Mouse (Mus musculus) natural killer cell, adult 2 months (primary cell): ENCODE measurements around the gene Iqgap2.
A peak's percentile ranks its signal among the peaks of the same experiment; 100 is the strongest.

Source experiments
- DNase-seq, 2 experiments: peaks; one replicate each; pipeline ENCODE4 v3.0.0; 2022; ENCODE audit warnings: low spot score in 2 of 2

The Iqgap2 gene

DNA sequence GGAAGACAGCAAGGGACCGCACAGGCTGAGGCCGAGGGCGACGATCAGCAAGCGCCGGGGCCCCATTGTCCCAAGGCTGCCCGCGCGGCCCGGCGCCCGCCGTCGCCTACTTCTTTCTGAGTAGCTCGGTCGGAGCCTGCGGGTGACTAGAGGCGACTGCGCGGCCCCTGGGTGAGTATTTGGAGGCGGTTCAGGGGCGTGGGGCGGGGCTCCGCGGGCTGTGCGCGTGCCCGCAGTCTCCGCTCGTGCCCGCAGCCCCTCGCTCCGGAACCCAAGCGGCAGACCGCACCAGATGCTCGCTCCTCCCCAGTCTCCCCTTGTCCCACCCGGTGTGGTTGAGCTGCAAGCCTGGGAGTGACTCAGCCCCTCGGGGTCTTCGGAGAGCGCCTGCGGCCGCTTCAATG, 273.4 kb downstream of the Iqgap2 start, which contains the start of gene F2r:
TSS of gene F2r (minus strand) at position 179 of the 404 bp plus-strand sequence.
- DNase-seq, result peak; percentile 82 to 84

DNA sequence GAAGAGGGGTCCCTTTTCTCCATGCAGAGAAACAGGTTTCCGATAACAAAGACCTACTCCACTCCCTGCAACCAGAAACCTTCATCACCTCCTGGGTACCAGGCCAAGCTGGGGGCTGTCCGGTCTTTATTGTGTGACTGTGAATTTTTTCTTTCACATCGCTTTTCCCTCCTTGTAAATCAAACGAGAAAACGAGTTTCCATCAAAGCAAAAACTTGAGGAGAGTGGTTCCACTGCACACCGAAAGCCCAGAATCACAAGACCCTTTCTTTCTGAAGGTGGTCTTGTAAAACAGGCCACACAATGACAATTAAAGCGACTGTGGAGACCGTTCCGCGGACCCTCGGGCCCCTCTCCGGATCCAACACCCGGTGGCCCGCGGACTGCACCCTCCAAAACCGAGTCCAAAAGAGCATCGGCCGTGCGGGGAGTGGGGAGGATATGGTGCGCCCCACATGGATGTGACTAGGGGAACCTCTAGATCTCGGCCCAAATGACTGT, 274.0 kb downstream of the Iqgap2 start:
- no peak for DNase-seq

DNA sequence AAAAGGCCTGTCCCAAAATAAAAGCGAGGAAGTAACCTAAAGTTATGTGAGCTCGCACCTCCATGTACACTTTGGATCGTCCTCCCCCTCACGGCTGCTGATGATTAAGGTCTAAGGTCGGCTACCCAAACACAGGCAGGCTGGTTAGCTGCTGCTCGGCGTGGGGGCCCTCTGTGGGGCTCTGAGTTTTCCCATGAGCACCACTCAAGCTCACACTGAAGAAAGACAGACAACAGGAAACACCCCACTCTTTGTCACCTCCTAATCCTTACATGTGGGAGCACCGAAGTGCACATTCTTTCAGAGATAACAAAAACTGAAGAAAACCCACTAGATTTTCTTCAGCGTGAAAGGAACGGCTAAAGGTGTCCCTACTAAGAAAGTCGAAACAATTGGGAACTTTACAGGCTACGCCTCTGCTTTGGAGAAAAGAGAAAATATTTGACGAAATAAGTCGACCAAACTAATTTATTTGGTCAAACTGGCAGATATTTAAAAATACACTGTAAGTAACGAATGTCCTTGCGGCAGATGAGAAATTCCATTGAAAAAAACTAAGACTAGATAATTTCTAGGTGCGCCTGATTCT, 274.5 kb downstream of the Iqgap2 start:
- peak in 1 of 2 experiments; percentile 28 for DNase-seq

DNA sequence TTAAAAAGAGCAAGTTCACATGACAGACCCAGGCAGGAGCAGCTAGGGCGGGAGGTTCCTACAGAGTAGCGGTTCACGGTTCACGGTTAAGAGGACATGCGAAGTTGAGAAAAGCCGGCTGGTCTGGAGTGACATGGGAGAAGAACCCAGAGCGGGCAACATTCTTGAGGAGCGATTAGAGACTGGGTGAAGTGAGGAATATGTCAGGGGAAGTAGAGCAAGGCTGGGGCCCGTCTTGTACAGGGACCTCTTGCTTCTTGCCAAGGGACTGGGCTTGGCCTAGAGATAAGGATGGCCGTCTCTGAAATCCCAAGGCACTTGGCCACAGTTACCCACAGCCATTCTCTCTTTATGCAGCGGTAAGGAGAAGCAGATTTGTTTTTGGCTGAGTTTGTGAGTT, 275.2 kb downstream of the Iqgap2 start:
- DNase-seq, result no peak

DNA sequence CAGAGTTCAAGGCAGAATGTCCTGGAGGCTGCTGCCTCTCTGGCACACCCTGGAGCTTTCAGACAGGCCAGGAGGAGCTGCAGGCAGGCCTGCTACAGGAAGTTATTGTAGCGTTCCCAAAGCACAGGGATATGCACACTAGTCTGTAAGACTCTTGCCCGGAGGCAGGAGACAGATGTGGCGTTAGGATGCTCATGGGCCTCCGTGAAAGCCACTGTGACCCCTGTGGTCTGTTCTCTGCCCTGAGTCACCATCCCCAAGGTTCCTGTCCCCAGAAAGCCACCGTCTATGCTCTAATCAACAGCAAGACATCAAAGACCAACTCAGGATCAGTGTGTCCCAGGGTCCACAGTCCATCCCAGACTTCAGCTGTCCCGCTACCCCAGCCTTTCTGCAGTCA, 277.0 kb downstream of the Iqgap2 start:
- peak in 1 of 2 experiments; percentile 8 for DNase-seq

DNA sequence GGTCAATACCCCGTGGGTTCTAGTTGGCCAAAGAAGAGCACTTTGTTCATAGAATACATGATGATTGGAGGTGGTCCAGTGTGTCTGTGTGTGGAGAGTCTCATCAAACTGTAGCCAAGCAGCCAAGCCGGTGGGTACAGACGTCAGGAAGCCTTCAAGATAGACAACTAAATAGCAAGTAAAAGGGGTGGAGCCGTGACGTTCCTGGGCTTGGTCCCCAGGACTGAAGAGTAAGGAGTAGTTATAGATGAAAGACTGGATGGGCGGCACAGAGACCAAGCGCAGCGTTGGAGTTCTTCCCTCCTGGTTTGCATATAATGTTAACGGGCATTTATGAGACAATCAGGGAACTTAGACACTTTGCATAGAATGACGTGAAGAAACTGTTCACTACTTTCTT, 279.5 kb downstream of the Iqgap2 start:
- DNase-seq, result no peak

DNA sequence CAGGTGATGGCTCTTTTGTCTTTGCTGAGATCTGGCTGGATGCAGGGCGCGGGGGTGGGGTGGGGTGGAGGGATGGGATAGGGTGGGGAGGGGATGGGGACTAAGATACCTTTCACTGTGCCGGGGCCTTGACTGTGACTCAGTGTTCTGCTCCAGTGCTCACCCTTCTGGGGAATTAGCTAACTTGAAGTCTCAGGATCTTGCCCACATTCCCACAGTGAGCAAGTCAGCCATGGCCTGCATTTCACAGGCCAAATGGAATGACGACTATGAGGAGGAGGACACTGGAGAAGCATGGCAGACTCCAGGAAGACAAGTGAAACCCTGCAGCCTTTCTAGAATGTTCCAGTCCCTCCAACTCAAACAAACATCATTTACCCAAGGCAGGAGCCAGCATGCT, 280.0 kb downstream of the Iqgap2 start:
- no peak for DNase-seq

DNA sequence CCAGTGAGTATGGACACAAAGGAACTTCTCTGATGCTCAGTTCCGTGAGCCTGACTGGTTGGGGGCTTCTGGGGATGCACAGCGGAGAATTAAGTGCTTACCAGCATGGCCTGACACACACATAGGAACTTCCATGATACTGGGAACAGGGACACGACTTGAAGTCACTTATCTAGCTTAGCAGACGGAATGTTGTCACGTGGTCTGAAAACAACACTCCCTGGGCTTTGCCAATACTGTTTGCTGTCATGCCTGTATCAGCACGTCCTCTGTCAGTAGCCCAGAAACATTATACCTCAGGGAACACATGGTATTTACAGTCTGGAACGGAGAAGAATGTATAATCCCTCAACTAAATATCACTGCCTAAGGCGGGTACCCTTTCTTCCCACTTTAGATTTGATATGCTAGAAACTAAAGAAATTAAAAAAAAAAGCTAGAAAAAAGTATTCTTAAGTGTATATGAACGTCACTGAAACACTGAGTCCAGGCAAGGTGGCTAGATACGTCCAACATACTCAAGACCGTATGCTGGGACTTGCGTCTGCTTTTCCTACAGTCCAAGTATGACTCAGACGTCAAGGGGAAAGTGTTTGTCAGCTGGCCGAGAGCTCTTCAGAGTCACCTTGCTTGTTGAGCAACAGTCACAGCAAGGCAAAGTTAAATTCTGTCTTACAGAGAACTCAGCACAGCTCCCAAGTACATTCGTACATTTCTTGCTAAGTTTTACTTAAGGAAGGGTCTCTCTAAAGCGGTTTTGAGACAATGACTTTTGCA, 280.7 kb downstream of the Iqgap2 start:
- no peak for DNase-seq

DNA sequence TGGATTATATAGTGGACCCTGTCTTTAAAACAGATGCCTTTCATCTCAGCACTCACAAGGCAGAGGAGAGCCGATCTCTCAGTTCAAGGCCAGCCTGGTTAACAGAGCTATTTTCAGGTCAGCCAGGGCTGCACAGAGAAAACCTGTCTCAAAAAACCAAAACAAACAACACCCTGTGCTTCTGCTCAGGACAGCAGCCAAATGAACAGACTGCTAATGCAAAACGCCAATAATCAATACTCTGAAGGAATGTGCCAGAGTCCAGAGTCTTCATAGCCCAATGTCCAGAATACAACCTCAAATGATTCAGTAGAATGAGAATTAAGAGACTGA, 282.7 kb downstream of the Iqgap2 start:
- DNase-seq, result no peak

DNA sequence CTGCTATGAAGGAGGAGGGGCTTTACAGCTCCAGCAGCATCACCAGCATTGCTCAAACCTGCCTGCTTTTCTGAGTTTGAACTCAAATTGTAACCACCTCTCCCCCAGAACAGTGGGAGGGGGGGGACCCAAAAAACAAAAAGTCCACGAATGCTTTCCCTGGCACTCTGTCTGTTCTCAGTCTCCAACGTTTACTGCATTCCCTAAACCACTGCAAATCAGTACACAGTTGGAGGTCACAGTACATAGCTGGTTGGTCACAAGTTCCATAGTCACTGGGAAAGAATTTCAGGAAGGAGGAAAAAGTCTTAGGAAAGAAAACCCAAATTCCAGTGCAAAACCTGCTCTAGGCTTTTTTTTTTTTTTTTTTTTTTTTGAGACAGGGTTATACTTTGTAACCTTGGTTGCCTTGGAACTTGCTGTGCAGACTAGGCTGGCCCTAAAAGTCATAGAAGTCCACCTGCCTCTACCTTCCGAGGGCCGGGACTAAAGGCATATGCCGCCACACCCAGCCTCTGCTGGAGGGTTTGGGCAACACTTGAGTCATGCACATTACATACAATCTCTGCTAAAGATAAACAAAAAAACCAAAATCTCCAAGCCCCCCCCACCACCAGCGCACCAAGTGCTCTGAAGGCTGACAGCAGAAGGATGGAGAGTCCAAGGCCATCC, 283.2 kb downstream of the Iqgap2 start:
- DNase-seq, result no peak

DNA sequence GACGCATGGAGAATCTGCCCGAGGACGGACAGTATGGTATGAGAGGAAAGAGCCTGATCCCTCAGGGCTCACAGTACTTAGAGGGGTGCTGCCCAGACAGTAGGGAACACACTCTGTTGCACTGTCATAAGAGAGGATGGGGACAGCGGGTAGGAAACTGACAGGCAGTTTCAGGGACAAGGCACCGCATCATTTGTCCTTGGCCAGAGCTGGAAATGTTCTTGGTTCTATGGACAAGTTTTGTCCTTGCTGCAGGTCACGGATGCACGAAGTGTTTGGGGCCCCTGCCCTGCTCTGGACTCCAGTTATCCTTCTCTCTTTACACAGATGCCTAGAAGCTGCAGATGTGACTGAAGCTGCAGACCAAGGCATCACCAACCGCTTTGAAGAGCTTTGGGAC, 284.7 kb downstream of the Iqgap2 start:
- DNase-seq, result no peak

DNA sequence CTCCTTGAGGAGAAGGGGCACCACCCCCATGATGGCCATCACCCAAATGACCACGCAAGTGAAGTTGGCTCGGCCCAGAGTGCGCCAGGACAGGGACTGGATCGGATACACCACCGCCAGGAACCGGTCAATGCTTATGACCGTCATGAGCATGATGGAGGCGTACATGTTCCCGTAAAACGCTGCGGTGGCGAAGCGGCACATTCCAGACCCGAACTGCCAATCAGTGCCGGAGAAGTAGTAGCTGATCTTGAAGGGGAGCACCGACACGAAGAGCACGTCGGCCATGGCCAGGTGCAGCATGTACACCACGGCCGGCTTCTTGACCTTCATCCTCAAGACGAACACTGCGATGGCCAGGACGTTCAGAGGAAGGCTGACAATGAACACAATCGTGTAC, 287.4 kb downstream of the Iqgap2 start:
- no peak for DNase-seq

DNA sequence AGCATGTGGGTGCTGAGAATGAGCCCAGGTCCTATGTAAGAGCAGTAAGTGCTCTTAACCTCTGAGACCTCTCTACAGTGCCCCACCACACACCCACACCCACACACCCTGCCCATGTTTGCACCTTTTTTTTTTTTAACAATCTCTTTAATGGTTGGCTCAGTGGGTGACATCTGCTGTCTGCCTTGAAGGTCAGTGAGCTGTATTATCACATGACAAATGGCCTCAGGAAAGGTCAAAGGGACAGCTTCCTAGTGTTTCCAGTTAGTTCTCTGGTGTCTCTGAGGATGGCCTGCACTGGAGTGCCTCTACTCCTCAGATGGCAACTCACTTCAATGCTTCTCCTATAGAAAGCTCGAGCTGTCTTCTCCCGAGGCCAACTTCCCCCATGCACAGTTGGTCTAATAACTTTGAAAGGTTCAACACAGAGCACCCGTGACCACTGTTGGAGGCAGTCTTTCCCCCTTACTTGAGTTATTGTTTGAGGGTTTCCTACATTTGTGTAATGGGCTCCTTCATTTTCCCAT, 291.8 kb downstream of the Iqgap2 start:
- no peak for DNase-seq

DNA sequence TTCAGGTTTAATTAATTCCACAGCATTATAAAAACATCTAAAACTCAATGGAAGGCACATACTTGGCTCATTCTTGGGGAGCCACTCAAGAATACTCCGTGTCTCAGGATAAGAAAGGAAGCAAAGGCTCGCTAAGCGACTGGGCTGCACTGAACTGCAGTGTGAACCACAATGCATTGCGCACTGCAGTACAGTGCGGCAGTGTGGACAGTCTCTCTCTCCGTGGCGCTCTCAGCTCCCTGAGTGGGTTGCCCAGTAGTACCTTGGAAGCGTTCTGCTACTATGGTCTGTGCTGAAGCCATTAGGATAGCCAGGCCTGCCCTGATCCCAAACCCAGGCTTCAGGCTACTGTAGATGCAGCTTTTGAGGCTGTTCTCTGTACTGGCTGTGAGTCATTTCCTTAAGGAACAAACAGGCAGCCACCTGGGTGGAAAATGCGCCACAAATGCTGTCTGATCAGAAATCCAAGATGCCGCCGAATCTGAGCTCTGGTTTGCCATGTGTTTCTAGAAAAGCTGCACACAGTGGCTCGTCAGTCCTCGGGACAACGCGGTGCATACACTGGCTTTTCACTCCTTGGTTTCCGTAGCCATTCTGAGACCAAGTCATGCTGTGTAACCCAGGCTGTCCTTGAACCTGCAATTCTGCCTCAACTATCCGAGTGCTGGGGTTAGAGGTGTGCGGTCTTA, 293.3 kb downstream of the Iqgap2 start:
- no peak for DNase-seq

DNA sequence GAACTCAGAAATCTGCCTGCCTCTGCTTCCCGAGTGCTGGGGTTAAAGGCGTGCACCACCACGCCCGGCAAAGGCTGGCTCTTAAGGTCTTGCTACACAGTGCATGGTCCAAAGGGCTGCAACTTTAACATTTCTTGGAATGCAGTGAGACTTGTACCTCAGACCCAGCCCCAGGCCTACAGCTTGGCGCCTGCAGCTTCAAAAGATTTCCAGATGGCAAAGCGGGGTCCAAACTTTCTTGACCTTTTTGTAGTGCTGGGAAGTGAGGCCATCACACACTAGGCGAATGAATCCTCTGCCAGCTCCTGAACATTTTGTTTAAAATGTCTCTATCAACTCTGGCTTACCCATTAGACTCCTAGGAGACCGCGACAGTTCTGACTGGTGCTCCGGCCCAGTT, 294.1 kb downstream of the Iqgap2 start:
- DNase-seq, result no peak

DNA sequence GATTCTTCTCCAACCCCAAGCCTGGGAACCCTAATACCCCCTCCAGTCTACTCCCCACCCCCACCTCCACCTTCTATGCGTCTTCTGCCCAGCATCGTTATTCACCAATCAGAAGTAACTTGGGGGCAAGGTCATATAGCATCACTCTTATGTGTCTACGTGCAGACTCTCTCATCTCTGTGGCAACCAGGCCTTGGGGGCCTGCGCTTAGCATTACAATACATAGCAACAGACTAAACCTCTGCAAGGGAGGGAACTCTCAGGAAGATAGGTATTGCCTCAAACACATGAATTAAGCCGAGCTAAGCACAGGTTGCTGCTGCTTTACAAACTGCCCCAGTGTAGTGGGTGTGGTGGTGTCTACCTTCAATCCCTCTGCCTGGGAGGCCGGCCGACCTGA, 295.0 kb downstream of the Iqgap2 start:
- DNase-seq, result no peak

DNA sequence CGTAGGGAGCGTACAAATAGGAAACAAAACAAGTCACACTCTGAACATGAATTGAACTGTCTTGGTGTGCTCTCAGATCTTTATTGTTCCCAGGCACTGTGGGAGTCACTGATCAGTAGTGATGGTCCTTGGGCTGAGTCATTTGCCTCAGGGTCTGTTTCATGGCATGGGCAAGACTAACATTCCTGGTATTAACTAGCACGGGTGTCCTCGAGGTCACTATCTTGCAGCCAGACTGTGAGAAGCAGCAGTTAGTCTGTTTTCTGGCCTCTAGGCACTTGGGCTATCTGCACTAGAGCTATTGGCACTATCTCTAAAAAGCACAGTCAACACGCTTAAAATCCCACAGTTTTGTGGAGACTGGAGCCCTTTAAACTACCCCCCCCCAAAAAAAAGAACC, 295.8 kb downstream of the Iqgap2 start:
- DNase-seq, result no peak

DNA sequence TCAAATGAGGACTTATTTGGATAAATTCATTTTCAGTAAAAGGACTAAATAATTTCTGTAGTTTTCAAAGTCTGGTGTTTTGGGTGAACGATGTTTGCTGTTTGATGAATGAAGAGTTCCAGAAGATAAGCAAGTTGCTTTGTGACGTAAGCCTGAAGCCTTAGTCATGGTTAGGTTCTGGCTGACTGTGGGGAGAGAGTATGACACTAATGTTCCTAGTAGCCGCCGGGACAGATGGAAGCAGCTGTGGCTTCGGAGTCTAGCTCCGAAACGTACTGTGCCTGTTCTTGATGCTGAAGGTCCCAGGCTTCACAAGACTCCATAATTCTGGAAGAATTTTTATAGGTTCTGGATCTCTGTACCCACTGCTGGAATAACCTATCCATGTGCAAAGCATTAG, 296.3 kb downstream of the Iqgap2 start:
- DNase-seq, result no peak

DNA sequence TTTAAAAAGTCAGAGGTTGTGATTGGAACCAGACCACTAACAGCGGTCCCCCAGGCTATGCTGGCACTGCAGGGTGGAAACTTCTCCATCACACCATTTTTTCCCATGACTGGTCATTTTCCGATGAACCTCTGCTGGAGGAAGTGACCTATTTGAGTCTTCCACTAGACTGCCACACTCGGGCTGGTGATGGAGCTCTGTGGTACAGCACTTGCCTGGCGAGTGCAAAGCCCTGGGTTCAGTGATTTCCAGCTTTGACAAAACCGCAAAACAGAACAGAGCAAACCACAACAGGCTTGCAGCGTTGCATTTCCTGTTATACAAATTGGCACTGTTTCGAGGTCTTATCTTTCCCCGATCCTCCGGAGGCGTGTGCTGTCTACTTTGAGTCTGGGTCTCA, 298.9 kb downstream of the Iqgap2 start:
- peak; percentile 42 to 47 for DNase-seq

DNA sequence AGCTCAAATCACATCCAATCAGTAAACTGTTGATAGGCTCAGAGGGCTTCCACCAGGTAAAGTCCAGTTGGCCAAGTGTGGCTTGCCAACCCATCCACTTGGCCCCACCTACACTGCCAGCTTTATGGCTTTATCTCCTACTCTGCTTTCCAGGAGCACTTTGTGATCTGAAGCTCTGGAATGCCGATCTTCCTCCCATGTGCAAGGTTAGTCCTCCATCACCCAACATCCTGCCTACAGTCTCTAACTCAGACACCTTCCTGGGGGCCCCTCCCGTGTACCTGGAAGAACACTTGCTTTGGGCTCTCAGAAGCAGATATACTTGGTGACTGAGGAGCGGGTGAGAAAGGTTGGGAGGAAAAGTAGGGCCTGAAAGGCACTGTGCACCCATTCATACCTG, 300.1 kb downstream of the Iqgap2 start:
- DNase-seq, result no peak

DNA sequence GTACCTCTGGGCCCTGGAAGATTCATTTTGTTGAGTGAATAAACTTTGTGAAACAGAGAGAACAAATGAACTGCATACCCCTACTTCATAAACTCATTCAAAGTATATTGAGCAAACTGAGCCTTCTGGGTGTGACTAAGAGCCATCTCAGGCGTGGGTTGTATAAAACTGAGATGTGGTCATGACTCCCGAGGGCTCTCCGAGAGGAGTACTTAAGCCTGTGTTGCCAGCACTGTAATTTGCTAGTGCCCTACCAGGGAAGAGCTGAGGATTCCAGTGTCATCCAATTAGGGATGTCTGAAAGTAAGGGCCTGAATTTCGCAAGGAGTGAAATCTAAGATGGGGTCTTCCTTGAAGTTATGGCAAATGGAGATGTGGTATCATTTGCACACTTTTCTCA, 304.1 kb downstream of the Iqgap2 start:
- DNase-seq, result no peak

DNA sequence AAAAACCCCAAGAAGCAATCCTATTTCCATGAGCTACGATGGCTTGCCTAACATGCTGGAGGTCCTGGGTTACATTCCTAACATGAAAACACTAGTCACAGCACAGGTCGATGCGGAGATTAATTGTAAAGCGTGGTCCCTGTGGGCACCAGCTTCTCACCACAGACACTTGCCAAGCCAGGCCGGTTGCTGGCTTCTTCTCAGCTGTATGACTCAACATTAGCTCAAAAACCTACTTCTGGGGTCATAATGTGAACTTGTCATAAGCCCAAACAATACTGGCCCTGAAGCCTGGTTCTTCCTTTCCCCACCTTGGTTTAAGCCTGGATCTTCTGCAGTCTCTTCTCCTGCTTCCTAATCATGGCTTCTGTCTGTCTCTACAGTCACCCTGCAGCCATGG, 306.8 kb downstream of the Iqgap2 start:
- DNase-seq, result no peak
